Comparison of ENCODE assay signal across 8 mouse cellular contexts in genomic region chrX:35683332-35683731, GRCm38 (mm10).
DNase-seq lines count a peak whose midpoint lies in the region; ATAC-seq and TF ChIP-seq lines count a peak whose summit lies in the region.
"Not testable (repeated sequence)": the region's sequence is repeated elsewhere in the genome, so short reads cannot be mapped to it uniquely, and the experiment has no call there.

No protein-coding gene starts in this region.

- not testable (repeated sequence) for H3K9ac ChIP-seq in kidney, postnatal 0 days (ENCODE audit: low read depth, low read length); liver, adult 2 months (ENCODE audit: low read depth, low read length)

- peak; percentile 16 for DNase-seq in 3T3-L1 (ENCODE audit: low read depth, low spot score)
- DNase-seq in NIH3T3 (ENCODE audit: low read depth), result peak; percentile 39
- peak; percentile 1 to 5 for DNase-seq in cerebellum, postnatal 10 days
- peak; percentile 1 for DNase-seq in induced T-regulatory cell, adult 2 months (ENCODE audit: low read depth)
- peak; percentile 0 for DNase-seq in kidney, postnatal 0 days (ENCODE audit: low spot score)
- DNase-seq in liver, adult 2 months (ENCODE audit: extremely low read depth, low read depth, low spot score), result peak; percentile 0
- peak; percentile 3 for DNase-seq in mesoderm, embryonic 11.5 days (ENCODE audit: low read depth, low spot score)
- DNase-seq in testis, postnatal 10 days (ENCODE audit: low spot score), result peak; percentile 37

- not testable (repeated sequence) for H3K27me3 ChIP-seq in kidney, postnatal 0 days (ENCODE audit: insufficient read depth, low read length); liver, adult 2 months (ENCODE audit: control insufficient read depth, insufficient read depth, low read length)

- not testable (repeated sequence) for H3K79me2 ChIP-seq in liver, adult 2 months (ENCODE audit: control insufficient read depth, insufficient read depth, low read length)

- not testable (repeated sequence) for H3K36me3 ChIP-seq in kidney, postnatal 0 days (ENCODE audit: insufficient read depth, low read length); liver, adult 2 months (ENCODE audit: control insufficient read depth, insufficient read depth, low read length)

- not testable (repeated sequence) for TF ChIP-seq POLR2A in liver, adult 2 months (IDR thresholded peaks at IDR 0.05; ENCODE audit: extremely low read depth, insufficient read depth, low read length)

- peak; percentile 39; the same call in 1 of the 2 replicates for TF ChIP-seq CTCF in kidney, postnatal 0 days (IDR thresholded peaks at IDR 0.05; ENCODE audit: low read depth)
- TF ChIP-seq CTCF in liver, adult 2 months (IDR thresholded peaks at IDR 0.05; ENCODE audit: low read depth, low read length), result peak; percentile 23

- not testable (repeated sequence) for ATAC-seq in kidney, postnatal 0 days (replicated peaks; ENCODE audit: low FRiP score, low read depth)

- H3K4me2 ChIP-seq in kidney, postnatal 0 days (ENCODE audit: low read length), result not testable (repeated sequence)

- not testable (repeated sequence) for H3K9me3 ChIP-seq in kidney, postnatal 0 days (replicated peaks; ENCODE audit: low read length)

- not testable (repeated sequence) for H3K4me3 ChIP-seq in kidney, postnatal 0 days (replicated peaks; ENCODE audit: low read depth, low read length); liver, adult 2 months (ENCODE audit: insufficient read depth, low read depth, low read length)

- 58% methylated on average over 12 of the region's 12 CpGs for WGBS in kidney, postnatal 0 days
- 45% methylated on average over 12 of the region's 12 CpGs for WGBS in liver, adult 2 months

- not testable (repeated sequence) for H3K27ac ChIP-seq in kidney, postnatal 0 days; liver, adult 2 months (replicated peaks; ENCODE audit: insufficient read depth, low read depth, low read length)

- H3K4me1 ChIP-seq in kidney, postnatal 0 days (replicated peaks; ENCODE audit: insufficient read depth, low read length); liver, adult 2 months (ENCODE audit: control insufficient read depth, insufficient read depth, low read length): not testable (repeated sequence)
